Mouse (Mus musculus) stomach, postnatal 0 days (tissue): ENCODE data around the gene Gdf9.

ENCODE experiments used
- CTCF ChIP-seq: IDR thresholded peaks from 2 replicates; pipeline ENCODE4 v1.5.1; 2016; ENCODE audit warnings: antibody characterized with exemption, low read depth, mild to moderate bottlenecking, moderate library complexity
- EP300 ChIP-seq: optimal IDR thresholded peaks from 2 replicates; pipeline ENCODE3; 2016; ENCODE audit warnings: antibody characterized with exemption

DNA sequence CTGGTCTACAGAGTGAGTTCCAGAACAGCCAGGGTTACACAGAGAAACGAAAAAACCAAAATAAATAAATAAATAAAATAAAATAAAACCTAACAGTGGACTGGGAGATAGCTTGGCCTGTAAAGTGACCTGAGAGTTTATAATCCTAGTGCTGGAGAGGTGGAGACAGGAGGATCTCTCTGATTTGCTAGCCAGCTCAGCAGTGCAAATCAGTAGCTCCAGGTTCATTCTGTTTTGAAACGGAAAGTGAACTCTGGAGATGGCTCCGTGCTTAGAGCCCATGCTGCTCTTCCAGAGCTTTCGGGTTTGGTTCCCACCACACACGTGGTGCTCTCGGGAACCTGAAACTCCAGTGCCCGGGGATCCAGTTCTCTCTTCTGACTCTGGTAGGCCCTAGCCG is 17.2 kb downstream of the Gdf9 start:
- TF ChIP-seq CTCF (no peak), EP300 (no peak)
